Mouse (Mus musculus) adrenal gland, adult 8-10 months (tissue): Measurements from ENCODE around the gene Gapvd1. TPM values are rescaled to one million over a fixed set of nuclear protein-coding genes. Genes with fewer than 3 reads are reported as not detected.

ENCODE experiments used
- DNase-seq: peaks from one replicate; pipeline ENCODE4 v3.0.0; 2022
- total RNA-seq, 4 experiments: library from RNA; stranded (reverse); gene quantifications; 2 replicates each; pipeline ENCODE4 v1.2.4; 2022

The Gapvd1 gene
- total RNA-seq, 4 experiments from 2014 or later, result 69.2 to 84.9 (median 78.4) TPM

DNA sequence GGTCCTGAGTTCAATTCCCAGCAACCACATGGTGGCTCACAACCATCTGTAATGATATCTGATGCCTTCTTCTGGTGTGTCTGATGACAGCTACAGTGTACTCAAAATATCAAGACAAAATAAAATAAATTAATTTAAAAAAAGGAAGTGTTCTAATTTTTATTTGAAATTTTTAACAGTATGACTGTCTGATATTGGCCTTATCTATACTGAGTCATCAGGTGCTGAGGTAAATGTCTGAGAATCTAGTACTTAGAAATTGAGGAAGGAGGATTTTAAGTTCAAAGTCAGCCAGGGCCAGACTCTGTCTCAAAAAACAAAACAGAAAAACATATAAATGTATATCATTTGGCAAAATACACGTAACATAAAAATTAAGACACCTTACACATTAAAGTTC lies 46.4 kb downstream of the Gapvd1 start:
- DNase-seq, result no peak

DNA sequence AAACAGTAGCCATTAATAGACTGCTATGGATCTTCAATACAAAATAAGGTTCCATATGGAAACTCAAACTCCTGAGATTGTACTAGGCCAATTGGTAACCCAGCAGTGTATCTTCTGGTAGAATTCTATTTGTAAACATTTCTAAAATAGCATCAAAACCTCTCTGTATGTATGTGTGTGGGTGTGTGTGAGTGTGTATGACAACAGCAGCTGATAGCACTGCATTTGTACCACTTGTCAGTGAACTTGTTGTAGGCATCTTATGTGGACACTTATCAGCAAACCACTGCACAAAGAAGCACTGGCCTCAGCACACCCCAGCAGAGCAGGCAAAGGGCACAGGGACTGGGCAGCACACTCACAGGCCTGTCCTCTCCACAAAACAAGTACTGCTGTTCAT lies 58.4 kb downstream of the Gapvd1 start:
- no peak for DNase-seq

DNA sequence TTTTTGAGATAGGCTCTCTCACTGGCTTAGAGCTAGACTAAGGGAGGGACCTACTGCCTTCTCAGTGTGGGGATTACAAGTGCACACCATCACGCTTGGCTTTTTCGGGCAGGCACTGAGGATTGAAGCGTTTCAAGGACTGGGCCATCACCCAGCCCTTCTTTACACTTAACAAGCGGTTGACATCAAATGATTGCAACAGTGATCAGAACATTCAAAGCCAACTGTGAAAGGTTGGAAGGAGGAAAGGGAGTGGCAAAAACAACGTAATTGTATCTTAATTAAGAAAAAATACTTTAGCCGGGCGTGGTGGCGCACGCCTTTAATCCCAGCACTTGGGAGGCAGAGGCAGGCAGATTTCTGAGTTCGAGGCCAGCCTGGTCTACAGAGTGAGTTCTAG lies 62.2 kb downstream of the Gapvd1 start:
- no peak for DNase-seq

GRCm38 (mm10) chr2:34684076-34684870 lies 70.8 kb downstream of the Gapvd1 start:
- no peak for DNase-seq

- DNase-seq, result no peak
Observed at GRCm38 (mm10) chr2:34677976-34678375, 77.1 kb downstream of the Gapvd1 start.

DNA sequence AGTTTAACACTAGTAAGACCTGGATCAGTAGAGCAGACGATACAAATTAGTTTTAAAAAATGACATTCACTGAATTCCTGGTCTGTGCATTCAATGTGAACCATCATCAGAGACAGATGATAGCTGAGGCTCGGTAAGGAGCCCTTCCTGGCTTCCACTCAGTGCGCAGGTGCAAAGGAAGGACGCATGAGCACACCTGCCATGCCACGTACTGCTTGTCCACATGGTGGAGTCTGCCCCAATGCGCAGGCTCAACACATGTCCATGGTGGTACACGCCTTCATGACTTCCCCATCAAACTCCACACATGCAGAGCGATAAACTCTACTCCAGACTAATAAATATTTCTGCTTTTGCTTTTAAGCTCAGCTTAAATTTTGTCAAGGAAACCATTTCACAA lies 78.0 kb downstream of the Gapvd1 start:
- no peak for DNase-seq

GRCm38 (mm10) chr2:34673846-34674245 lies 81.2 kb downstream of the Gapvd1 start:
- DNase-seq, result no peak

DNA sequence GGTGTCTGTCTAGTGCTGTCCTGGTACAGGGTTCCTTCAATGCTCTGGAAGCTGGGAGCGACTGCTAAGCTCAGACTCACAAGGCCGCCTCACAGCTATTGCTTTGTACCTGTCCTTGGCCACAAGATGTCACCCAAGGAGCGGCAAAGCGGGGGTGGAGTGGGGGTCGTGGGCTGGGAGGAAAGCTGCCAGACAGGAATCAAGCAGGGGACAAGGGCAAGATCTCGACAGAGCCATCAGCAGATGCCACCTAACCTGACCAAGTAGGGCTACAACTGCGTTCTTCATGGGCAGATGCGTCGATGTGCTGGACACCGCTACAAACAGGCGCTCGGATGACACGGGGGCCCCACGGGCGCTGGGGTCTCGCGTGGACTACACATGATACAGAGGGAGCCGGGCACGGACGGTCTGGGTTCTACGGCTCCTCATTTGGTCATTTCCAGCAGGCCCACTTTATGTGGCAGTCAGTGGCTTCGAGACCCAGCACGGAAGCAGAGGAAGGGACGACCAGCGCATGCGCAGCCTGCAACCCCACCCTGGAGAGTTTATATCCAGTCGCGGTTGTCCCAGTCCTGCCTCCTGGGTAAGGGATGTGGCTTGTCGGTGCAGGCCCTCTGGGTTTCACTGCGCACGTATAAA lies 83.5 kb downstream of the Gapvd1 start:
- DNase-seq, result peak; percentile 21

GRCm38 (mm10) chr2:34670470-34670869 lies 84.6 kb downstream of the Gapvd1 start:
- no peak for DNase-seq

- no peak for DNase-seq
Observed at GRCm38 (mm10) chr2:34669203-34669746, 85.8 kb downstream of the Gapvd1 start.

GRCm38 (mm10) chr2:34668440-34669191 lies 86.4 kb downstream of the Gapvd1 start:
- DNase-seq, result no peak

DNA sequence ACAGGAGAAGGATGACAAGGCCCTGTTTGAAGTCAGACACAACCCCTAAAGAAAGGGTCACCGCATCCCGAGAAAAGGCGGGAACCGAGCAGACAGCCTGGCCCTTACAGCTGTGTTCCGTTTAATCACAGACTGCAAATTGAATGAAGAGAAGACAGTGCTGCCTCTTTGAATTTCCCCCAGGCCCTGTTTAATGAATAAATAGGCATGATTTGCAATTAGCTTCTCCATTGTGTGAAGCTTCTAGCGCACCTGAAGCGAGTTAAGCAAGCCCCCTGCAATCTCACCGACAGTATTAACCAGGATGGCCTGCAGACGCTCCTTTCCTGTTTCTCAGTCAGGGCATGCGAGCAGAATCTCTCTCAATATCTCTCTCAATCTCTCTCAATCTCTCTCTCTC lies 87.2 kb downstream of the Gapvd1 start:
- DNase-seq, result no peak

DNA sequence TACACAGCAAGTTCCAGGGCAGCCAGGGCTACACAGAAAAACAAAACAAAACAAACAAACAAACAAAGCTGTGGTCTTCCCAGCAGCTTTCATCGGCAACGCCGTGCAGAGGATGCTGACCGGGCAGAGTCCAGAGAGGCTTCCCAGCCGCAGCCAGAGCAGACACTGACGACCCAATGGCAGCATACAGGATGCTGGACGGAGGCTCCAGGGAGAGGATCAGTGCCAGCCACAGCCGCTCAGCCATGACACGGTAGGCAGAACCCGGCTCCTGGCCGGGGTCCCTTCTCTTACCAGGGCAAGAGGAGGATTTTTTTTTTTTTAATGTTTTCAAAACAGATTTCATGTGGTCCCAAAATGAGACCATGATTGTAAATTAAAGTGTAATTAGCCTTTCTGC lies 107.6 kb downstream of the Gapvd1 start:
- DNase-seq, result no peak

GRCm38 (mm10) chr2:34646541-34646865 lies 108.5 kb downstream of the Gapvd1 start:
- DNase-seq, result no peak

DNA sequence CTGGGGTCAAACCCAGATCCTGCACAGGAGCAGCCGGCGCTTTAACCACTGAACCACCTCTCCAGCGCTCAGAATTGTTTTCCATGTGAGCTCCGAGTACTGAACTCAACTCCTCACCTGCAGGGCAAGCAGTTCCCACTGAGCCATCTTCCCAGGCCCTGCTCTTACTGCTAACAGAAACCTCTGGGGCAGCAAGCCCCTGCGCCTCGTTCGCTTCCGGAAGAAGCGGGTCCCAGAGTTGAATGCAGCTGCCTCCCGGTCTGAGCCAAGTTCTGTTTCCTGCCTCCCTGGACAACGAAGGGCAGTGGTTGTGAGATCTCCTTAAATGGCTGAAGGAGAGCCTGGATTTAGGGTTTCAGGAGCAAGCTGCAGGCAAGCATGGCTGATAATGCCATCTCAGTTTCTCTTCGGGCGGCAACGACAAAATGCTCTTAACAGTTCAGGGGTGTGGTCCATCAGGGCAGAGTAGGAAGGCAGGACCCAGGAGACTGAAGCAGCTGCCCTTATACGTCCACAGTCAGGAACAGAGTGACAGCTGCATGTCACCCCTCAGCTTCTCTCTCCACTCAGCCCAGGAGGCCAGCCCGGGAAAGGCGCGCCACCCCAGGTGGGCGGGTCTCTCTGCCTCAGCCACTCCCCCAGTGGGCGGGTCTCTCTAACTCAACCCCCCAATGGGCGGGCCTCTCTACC lies 109.0 kb downstream of the Gapvd1 start:
- DNase-seq, result peak; percentile 65

- no peak for DNase-seq
Observed at GRCm38 (mm10) chr2:34644571-34645526, 110.2 kb downstream of the Gapvd1 start.

DNA sequence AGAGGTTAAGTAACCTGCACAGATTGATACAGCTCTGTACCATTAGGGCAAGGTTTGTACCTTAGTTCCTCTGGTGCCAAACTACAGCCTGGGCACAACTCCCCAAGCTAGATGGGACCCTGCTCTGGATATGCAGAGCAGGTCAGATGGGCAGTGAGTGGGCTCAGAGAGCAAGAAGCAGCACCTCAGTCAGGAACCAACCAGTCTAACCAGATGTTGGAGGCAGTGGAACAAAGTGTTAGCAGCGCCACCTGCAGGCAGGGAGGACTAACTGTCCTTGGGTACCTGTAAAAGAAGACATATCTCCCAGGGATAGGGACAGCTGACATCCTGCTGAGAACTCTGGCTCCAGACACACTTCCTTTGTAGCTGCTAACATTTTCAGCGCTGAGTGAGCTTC lies 112.7 kb downstream of the Gapvd1 start:
- no peak for DNase-seq

DNA sequence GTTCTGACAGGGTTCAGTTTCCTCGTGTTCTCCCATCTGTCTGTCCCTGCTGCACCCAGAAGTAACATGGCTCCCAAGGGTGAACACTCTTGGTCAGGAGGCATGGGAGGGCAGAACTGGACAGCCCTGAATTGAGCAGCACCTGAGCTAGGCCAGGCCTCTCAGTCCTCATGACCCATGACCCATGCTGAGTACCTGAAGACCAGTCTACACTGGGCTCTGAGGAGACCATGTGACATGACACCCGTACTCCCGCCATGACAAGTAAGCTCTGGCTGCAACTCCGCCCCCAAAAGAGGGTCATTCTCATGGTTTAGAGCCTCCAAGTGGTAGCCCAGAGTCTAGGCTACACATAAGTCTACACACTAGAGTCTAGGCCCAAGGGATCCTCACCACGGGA lies 115.3 kb downstream of the Gapvd1 start:
- DNase-seq, result no peak

GRCm38 (mm10) chr2:34638955-34639650 lies 115.9 kb downstream of the Gapvd1 start:
- peak; percentile 85 for DNase-seq

DNA sequence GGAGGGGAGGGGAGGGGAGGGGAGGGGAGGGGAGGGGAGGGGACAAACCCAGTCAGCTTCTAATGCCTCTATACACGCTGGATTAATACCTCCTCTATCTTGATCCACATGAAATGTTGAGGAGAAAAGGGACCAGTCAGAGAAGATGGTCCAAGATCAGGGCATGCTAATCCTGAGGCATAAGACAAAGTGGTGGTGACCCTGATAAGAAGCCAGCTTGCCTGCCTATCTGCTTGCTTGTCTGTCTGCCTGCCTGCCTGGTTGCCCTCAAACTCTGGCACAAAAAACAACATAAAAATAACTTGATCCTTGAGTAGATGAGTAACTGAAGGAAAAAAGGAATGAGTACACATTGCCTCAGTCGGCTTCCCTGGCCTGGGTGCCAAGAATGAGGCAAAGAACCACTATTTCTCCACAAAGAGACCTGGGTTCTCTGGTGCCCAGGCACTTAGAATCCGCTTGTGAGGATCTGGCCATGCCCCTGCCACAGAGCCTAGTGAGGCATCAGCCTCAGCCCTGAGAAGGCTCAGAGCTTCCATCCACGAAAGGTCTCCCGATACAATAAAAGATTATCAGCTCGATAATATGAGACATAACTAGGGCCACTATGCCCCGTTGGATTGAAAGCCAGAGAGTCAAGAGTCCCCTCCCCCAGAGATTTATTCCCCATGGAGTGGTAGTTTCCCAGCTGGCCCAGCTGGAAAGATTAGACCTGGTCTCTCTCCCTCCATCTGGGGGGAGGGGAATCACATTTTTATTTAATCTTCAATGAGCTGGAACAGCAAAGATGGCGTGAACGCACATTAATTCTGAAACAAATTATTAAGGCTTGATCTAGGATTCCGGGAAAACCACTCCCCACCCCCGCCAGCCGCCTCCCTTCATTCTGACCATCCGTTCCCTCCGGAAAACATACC lies 119.5 kb downstream of the Gapvd1 start:
- DNase-seq, result no peak
